Mouse (Mus musculus): ENCODE results near the gene Zbtb26. TPM values are rescaled to one million over a fixed set of nuclear protein-coding genes. Genes with fewer than 3 reads are reported as not detected.

The Zbtb26 gene
- polyA plus RNA-seq, 1 experiment from 2014 or later: 3.5 TPM

- H3K9ac ChIP-seq (ENCODE audit: low read depth, low read length): peak overlapping the region; percentile 72
- ATAC-seq (replicated peaks; ENCODE audit: low FRiP score, low read depth) (peak; percentile 92), DNase-seq (ENCODE audit: low spot score) (peak; percentile 97)
- no peaks in the 10 kb centered on the region for H3K9me3 ChIP-seq (replicated peaks; ENCODE audit: low read length)
- H3K4me1 ChIP-seq (replicated peaks; ENCODE audit: insufficient read depth, low read length): peaks cover 9% of the 10 kb centered on the region
- H3K27me3 ChIP-seq (ENCODE audit: insufficient read depth, low read length): no peaks in the 10 kb centered on the region
- H3K27ac ChIP-seq: peak overlapping the region; percentile 96
- WGBS: under 1% methylated on average over 38 of the region's 38 CpGs
- peaks cover 5% of the 10 kb centered on the region for H3K36me3 ChIP-seq (ENCODE audit: insufficient read depth, low read length)
- peak overlapping the region; percentile 75 for H3K4me2 ChIP-seq (ENCODE audit: low read length)
- peak overlapping the region; percentile 62 for H3K4me3 ChIP-seq (replicated peaks; ENCODE audit: low read depth, low read length)
- TF ChIP-seq CTCF (IDR thresholded peaks at IDR 0.05; ENCODE audit: low read depth): no peak
Observed at GRCm38 (mm10) chr2:37430593-37431464, 12.1 kb downstream of the Zbtb26 start.

GRCm38 (mm10) chr2:37423671-37424070 lies 19.3 kb downstream of the Zbtb26 start:
- no peaks in the 10 kb centered on the region for H3K27me3 ChIP-seq (ENCODE audit: insufficient read depth, low read length)
- H3K9me3 ChIP-seq (replicated peaks; ENCODE audit: low read length): no peaks in the 10 kb centered on the region
- whole genome bisulfite sequencing: 60% methylated on average over 3 of the region's 3 CpGs
- H3K27ac ChIP-seq: no peak overlapping the region
- no peaks in the 10 kb centered on the region for H3K4me1 ChIP-seq (replicated peaks; ENCODE audit: insufficient read depth, low read length)
- no peak overlapping the region for H3K4me3 ChIP-seq (replicated peaks; ENCODE audit: low read depth, low read length)
- H3K36me3 ChIP-seq (ENCODE audit: insufficient read depth, low read length): no peaks in the 10 kb centered on the region
- TF ChIP-seq CTCF (IDR thresholded peaks at IDR 0.05; ENCODE audit: low read depth): no peak
- no peak overlapping the region for H3K4me2 ChIP-seq (ENCODE audit: low read length)
- ATAC-seq (replicated peaks; ENCODE audit: low FRiP score, low read depth): no peak
- H3K9ac ChIP-seq (ENCODE audit: low read depth, low read length): no peak overlapping the region
- no peak for DNase-seq (ENCODE audit: low spot score)

GRCm38 (mm10) chr2:37422306-37423304 lies 20.3 kb downstream of the Zbtb26 start, which contains the start of gene Rc3h2:
Gene Rc3h2, minus strand, starts transcription at chr2:37422903.
- Histone ChIP-seq H3K27me3 (ENCODE audit: insufficient read depth, low read length) (no peaks in the 10 kb centered on the region), H3K36me3 (ENCODE audit: insufficient read depth, low read length) (no peaks in the 10 kb centered on the region), H3K4me3 (replicated peaks; ENCODE audit: low read depth, low read length) (peak within 1 kb of the TSS; percentile 93), H3K9me3 (replicated peaks; ENCODE audit: low read length) (no peaks in the 10 kb centered on the region), H3K4me1 (replicated peaks; ENCODE audit: insufficient read depth, low read length) (no peaks in the 10 kb centered on the region), H3K4me2 (ENCODE audit: low read length) (peak within 1 kb of the TSS; percentile 62), H3K27ac (peak within 1 kb of the TSS; percentile 95), H3K9ac (ENCODE audit: low read depth, low read length) (peak within 1 kb of the TSS; percentile 96)
- under 1% methylated on average over 57 of the region's 75 CpGs for WGBS
- ATAC-seq (replicated peaks; ENCODE audit: low FRiP score, low read depth) (peak; percentile 99), DNase-seq (ENCODE audit: low spot score) (peak; percentile 98)
- TF ChIP-seq CTCF (IDR thresholded peaks at IDR 0.05; ENCODE audit: low read depth): no peak

- Histone ChIP-seq H3K36me3 (ENCODE audit: insufficient read depth, low read length) (no peaks in the 10 kb centered on the region), H3K4me2 (ENCODE audit: low read length) (peak overlapping the region; percentile 62), H3K27me3 (ENCODE audit: insufficient read depth, low read length) (no peaks in the 10 kb centered on the region), H3K4me3 (replicated peaks; ENCODE audit: low read depth, low read length) (peak overlapping the region; percentile 93), H3K27ac (peak overlapping the region; percentile 95), H3K9ac (ENCODE audit: low read depth, low read length) (peak overlapping the region; percentile 96), H3K4me1 (replicated peaks; ENCODE audit: insufficient read depth, low read length) (no peaks in the 10 kb centered on the region), H3K9me3 (replicated peaks; ENCODE audit: low read length) (no peaks in the 10 kb centered on the region)
- no peak for TF ChIP-seq CTCF (IDR thresholded peaks at IDR 0.05; ENCODE audit: low read depth)
- ATAC-seq (replicated peaks; ENCODE audit: low FRiP score, low read depth): no peak
- 4% methylated on average over 3 of the region's 3 CpGs for WGBS
- DNase-seq (ENCODE audit: low spot score): peak; percentile 15
Observed at GRCm38 (mm10) chr2:37421903-37422302, 21.0 kb downstream of the Zbtb26 start.

GRCm38 (mm10) chr2:37395539-37395938 lies 47.4 kb downstream of the Zbtb26 start:
- peaks cover 22% of the 10 kb centered on the region for H3K36me3 ChIP-seq (ENCODE audit: insufficient read depth, low read length)
- DNase-seq (ENCODE audit: low spot score): peak; percentile 42

GRCm38 (mm10) chr2:37382921-37383320 lies 60.0 kb downstream of the Zbtb26 start:
- H3K9me3 ChIP-seq (replicated peaks; ENCODE audit: low read length): no peaks in the 10 kb centered on the region
- H3K27ac ChIP-seq: no peak overlapping the region
- H3K4me2 ChIP-seq (ENCODE audit: low read length): no peak overlapping the region
- H3K36me3 ChIP-seq (ENCODE audit: insufficient read depth, low read length): peaks cover 20% of the 10 kb centered on the region
- TF ChIP-seq CTCF (IDR thresholded peaks at IDR 0.05; ENCODE audit: low read depth): no peak
- no peaks in the 10 kb centered on the region for H3K27me3 ChIP-seq (ENCODE audit: insufficient read depth, low read length)
- no peak overlapping the region for H3K4me3 ChIP-seq (replicated peaks; ENCODE audit: low read depth, low read length)
- WGBS: 93% methylated on average over 9 of the region's 9 CpGs
- H3K9ac ChIP-seq (ENCODE audit: low read depth, low read length): no peak overlapping the region
- no peaks in the 10 kb centered on the region for H3K4me1 ChIP-seq (replicated peaks; ENCODE audit: insufficient read depth, low read length)
- no peak for ATAC-seq (replicated peaks; ENCODE audit: low FRiP score, low read depth)
- no peak for DNase-seq (ENCODE audit: low spot score)

More at GRCm38 (mm10) chr2:37395539-37395938, 47.4 kb downstream of the Zbtb26 start:
- H3K9me3 ChIP-seq (replicated peaks; ENCODE audit: low read length): no peaks in the 10 kb centered on the region
- no peak for ATAC-seq (replicated peaks; ENCODE audit: low FRiP score, low read depth)
- H3K27ac ChIP-seq: no peak overlapping the region
- H3K4me2 ChIP-seq (ENCODE audit: low read length): no peak overlapping the region
- TF ChIP-seq CTCF (IDR thresholded peaks at IDR 0.05; ENCODE audit: low read depth): peak; percentile 51; the same call in 1 of the 2 replicates
- no peaks in the 10 kb centered on the region for H3K4me1 ChIP-seq (replicated peaks; ENCODE audit: insufficient read depth, low read length)
- no peak overlapping the region for H3K9ac ChIP-seq (ENCODE audit: low read depth, low read length)
- H3K4me3 ChIP-seq (replicated peaks; ENCODE audit: low read depth, low read length): no peak overlapping the region
- no peaks in the 10 kb centered on the region for H3K27me3 ChIP-seq (ENCODE audit: insufficient read depth, low read length)
- 52% methylated on average over 1 of the region's 1 CpGs for WGBS

Other genes with a start within 250 kb of the Zbtb26 start
- not detected in 2 replicates for gene Olfr366, start 231.6 kb downstream of the Zbtb26 start, polyA plus RNA-seq (2015; fragmentation: Nextera tagmentation; extraction: Ambion mirVana)
- gene Olfr368, start 116.6 kb downstream of the Zbtb26 start, polyA plus RNA-seq (2015; fragmentation: Nextera tagmentation; extraction: Ambion mirVana): not detected in 2 replicates
- gene Pdcl, start 83.8 kb downstream of the Zbtb26 start, polyA plus RNA-seq (2015; fragmentation: Nextera tagmentation; extraction: Ambion mirVana): 50.1 and 51.0 TPM in 2 replicates
- 8.5 and 8.9 TPM in 2 replicates for gene Rc3h2, start 20.2 kb downstream of the Zbtb26 start, polyA plus RNA-seq (2015; fragmentation: Nextera tagmentation; extraction: Ambion mirVana)
- 5.0 and 5.3 TPM in 2 replicates for gene Zbtb6, start within 50 bp of the Zbtb26 start, polyA plus RNA-seq (2015; fragmentation: Nextera tagmentation; extraction: Ambion mirVana)
- 28.3 and 30.5 TPM in 2 replicates for gene Rabgap1, start 144 bp upstream of the Zbtb26 start, polyA plus RNA-seq (2015; fragmentation: Nextera tagmentation; extraction: Ambion mirVana)
- gene Gpr21, start 73.2 kb upstream of the Zbtb26 start, polyA plus RNA-seq (2015; fragmentation: Nextera tagmentation; extraction: Ambion mirVana): 0.67 and 1.0 TPM in 2 replicates